Mouse (Mus musculus): Measurements from ENCODE around the gene AC129217.1.

The AC129217.1 gene

DNA sequence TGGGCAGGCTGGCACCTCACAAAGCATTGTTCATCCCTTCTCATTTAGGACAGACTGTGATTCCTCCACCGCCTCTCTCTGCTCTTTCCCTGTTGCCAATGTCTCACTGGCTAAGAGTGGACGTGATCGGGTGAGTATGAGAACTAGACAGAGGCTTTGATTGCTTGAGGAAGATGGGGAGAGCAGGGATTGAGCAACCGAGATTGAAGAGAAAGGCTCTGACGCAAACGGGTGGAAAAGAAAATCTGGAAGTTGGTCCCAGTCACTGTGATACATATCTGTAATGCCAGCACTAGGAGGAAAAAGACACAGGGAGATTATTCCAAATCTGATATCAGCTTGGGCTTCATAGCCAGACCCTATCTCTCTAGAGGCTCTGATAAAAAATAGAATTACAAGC lies 13.4 kb downstream of the AC129217.1 start:
- TF ChIP-seq GATA4 (IDR thresholded peaks at IDR 0.05; ENCODE audit: insufficient replicate concordance, low read length), result no peak

GRCm38 (mm10) chr19:8844371-8845129 lies 15.0 kb downstream of the AC129217.1 start:
- no peak for TF ChIP-seq GATA4 (IDR thresholded peaks at IDR 0.05; ENCODE audit: insufficient replicate concordance, low read length)

DNA sequence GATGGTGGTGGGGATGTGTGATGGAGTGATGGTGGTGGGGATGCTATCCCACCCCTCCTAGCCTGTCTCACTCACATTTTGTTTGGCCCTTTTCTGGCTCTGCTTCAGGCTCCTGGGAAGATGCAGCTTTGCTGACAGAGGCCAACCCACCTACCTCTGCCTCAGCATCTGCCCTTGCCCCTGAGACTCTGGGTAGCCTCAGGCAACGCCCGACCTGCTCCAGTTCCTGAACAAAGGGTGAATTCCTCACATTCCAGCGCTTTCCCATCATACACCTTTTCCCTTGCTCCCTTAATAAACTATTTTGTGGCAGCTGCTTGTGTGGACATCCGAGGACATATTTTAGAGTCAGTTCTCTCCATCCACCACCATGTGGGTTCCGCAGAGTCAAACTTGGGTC lies 18.8 kb downstream of the AC129217.1 start:
- TF ChIP-seq GATA4 (IDR thresholded peaks at IDR 0.05; ENCODE audit: insufficient replicate concordance, low read length), result no peak

- no peak for TF ChIP-seq GATA4 (IDR thresholded peaks at IDR 0.05; ENCODE audit: insufficient replicate concordance, low read length)
Observed at GRCm38 (mm10) chr19:8850402-8850901, 20.9 kb downstream of the AC129217.1 start, which contains the start of gene Lrrn4cl. TSS of gene Lrrn4cl (plus strand) at chr19:8850768.

GRCm38 (mm10) chr19:8851639-8852038 lies 22.1 kb downstream of the AC129217.1 start:
- no peak for TF ChIP-seq GATA4 (IDR thresholded peaks at IDR 0.05; ENCODE audit: insufficient replicate concordance, low read length)

DNA sequence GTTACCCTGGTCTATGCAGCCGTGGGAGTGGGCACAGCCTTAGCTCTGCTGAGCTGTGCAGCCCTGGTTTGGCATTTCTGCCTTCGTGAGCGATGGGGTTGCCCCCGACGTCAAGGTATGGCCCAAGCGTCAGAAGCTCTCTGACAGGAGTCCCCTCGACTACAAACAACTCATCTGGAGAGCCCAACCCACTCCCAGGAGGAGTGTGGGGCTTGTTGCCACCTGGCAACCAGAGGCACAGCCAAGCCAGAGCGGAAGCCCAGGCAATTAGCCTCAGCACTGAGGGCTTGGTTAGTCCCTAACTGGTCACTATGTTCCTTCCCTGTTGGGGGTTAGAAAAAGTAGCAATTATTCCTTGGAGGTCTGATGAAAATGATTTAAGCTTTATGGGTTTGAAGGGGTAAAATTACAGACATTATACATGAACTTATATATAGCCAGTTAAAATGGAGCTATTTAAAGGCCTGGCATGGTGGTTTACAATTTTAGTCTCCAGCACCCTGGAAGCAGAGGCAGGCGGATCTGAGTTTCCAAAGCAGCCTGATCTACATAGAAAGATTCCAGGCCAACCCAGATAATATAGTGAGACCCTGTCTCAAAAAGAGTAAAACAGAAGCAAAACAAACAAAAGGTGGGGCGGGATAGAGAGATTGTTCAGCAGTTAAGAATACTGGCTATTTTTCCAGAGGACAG lies 22.8 kb downstream of the AC129217.1 start:
- no peak for TF ChIP-seq GATA4 (IDR thresholded peaks at IDR 0.05; ENCODE audit: insufficient replicate concordance, low read length)

DNA sequence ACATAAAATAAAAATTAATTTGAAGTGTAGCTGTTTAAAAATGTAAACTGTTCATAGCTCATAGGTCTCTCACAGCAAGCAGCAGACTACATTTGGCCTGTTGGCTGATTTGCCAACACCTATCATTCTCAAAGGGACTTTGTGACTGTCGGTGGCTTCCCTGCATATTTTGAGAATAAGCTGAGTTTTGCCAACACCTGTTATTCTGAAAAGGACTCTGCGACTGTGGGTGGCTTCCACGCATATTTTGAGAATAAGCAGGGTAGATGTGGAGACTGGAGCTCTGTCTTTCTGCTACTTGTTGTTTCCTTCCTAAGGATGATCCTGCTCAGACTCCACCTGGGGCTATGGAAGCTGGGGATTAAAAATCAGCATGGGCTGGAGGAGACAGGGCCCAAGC lies 23.5 kb downstream of the AC129217.1 start:
- TF ChIP-seq GATA4 (IDR thresholded peaks at IDR 0.05; ENCODE audit: insufficient replicate concordance, low read length), result no peak

DNA sequence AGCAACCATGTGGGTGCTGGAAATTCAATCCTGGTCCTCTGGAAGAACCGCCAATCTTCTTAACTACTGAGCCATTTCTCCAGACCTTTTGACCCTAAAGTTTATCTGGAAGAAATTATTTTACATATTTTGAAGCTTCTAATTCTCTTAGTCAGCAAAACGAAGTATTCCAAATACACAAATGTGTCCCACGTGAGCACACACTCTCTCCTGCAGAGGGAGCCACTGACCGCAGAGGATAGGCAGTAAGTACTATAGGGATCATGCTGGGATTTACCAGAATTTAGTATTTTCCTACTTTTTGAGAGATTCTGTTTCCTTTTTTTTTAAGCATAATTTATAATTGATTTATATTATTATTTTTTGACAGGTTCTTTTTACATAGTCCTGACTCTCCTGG lies 28.1 kb downstream of the AC129217.1 start:
- no peak for TF ChIP-seq GATA4 (IDR thresholded peaks at IDR 0.05; ENCODE audit: insufficient replicate concordance, low read length)

DNA sequence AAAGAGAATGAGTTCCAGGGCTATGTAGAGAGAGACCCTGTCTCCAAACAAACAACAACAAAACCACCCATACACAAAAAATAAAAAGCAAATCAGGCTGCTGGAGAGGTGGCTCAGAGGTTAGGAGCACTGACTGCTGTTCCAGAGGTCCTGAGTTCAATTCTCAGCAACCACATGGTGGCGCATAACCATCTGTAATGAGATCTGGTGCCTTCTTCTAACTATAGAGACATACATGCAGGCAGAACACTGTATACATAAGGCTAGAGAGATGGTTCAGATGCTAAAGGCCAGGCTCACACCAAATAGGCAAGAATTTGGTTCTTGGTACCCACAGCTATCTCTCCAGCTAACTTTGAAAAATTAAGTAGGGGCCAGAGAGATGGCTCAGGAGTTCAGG lies 29.4 kb downstream of the AC129217.1 start:
- TF ChIP-seq GATA4 (IDR thresholded peaks at IDR 0.05; ENCODE audit: insufficient replicate concordance, low read length), result no peak

- TF ChIP-seq GATA4 (IDR thresholded peaks at IDR 0.05; ENCODE audit: insufficient replicate concordance, low read length), result no peak
Observed at GRCm38 (mm10) chr19:8864265-8864664, 34.7 kb downstream of the AC129217.1 start.

DNA sequence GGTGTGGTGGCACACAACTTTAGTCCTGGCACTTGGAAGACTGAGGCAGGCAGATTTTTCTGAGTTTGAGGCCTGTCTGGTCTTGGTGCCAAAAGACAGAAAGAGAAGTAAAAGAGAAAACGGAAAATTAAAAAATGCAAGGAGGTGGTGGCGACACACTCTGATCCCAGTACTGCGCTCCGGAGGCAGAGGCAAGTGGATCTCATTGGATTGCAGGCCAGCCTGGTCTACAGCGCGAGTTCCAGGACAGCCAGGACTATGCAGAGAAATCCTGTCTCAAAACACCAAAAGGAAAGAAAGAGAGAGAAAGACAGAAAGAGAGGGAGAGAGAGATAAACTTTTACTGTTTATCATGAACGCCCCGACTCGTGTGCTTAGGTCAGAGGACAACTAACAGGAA lies 41.3 kb downstream of the AC129217.1 start:
- no peak for TF ChIP-seq GATA4 (IDR thresholded peaks at IDR 0.05; ENCODE audit: insufficient replicate concordance, low read length)

- TF ChIP-seq GATA4 (IDR thresholded peaks at IDR 0.05; ENCODE audit: insufficient replicate concordance, low read length), result peak; percentile 16; the same call in 1 of the 2 replicates
Observed at GRCm38 (mm10) chr19:8871267-8872186, 42.0 kb downstream of the AC129217.1 start, which contains the start of gene Ubxn1. TSS of gene Ubxn1 (plus strand) at chr19:8871496.

DNA sequence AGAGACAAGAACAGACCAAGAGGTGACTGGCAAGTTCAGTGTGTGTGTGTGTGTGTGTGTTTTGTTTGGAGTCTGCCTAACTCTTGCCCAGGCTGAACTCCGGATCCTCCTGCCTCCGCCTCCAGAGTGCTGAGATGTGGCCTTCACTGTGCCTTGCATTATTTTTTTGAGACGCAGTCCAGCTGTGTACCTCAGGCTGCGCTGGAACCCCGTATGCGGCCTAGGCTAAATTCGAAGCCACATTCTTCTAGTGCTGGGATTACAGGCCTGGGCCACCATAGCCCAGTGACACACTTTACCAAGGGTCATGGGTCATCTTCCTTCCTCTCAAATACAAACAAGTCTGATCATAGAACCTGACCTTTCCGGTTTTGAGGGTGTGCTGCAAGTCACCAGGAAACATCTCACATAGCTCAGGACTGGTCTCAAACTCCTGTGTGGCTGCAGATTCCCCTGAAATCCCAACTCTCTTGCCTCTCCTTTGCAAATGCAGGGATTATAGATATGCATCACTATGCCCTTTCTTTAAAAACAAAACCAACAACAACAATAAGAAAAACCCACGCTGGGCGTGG lies 42.8 kb downstream of the AC129217.1 start:
- no peak for TF ChIP-seq GATA4 (IDR thresholded peaks at IDR 0.05; ENCODE audit: insufficient replicate concordance, low read length)

DNA sequence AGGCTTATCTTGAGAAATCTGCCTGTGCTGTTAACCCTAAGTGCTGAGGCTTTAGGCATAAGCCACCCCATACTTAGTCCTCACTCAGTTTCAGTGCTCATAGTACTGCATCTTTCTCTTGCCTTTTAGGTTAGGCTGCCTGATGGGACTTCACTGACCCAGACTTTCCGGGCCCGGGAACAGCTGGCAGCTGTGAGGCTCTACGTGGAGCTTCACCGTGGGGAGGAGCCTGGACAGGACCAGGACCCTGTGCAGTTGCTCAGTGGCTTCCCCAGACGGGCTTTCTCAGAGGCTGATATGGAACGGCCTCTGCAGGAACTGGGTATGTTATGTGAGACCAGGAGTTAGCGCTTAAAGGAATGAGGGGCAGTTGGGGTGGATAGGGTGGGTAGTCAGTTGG lies 45.5 kb downstream of the AC129217.1 start:
- no peak for TF ChIP-seq GATA4 (IDR thresholded peaks at IDR 0.05; ENCODE audit: insufficient replicate concordance, low read length)

All from liver, adult (tissue).